Mouse (Mus musculus): ENCODE results near the gene Cdc42se1.

DNA sequence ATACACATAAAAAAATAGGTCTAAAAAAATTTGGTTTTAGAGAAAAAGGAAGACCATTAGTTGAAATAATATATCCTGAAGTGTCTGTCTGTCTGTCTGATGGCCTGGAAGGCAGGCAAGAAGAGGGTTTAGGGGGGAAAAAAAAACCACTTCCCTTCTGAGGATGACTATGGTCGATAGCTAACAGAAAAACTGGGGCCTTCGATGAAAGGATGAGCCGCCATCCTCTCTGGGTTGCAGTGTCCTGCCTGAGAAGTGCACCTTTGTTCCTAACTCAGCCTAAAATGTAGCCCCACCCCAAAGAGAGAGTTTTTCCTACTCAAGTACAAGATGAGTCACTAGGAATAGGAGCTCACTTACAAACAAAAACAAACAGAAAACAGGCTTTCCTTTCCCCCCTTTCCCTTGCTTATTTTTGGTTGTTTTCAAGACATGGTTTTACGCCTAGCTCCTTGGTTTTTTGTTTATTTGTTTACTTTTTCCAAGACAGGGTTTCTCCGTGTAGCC is 47.9 kb downstream of the Cdc42se1 start:
- TF ChIP-seq CTCF (IDR thresholded peaks at IDR 0.05; ENCODE audit: low read depth, low read length): no peak
- no peak for TF ChIP-seq POLR2A (IDR thresholded peaks at IDR 0.05; ENCODE audit: borderline replicate concordance, low read depth, low read length)

Data from bone marrow macrophage, adult 2 months (primary cell).